Mouse (Mus musculus) intestine, postnatal 0 days (tissue): ENCODE results near the gene Arhgap44. TPM values are rescaled to one million over a fixed set of nuclear protein-coding genes. Genes with fewer than 3 reads are reported as not detected.

Source experiments
- ATAC-seq: fragments of 200-750 bp; cut with Nextera tagmentation; 2 replicates; pipeline ENCODE4 v1.8.0; 2017; ENCODE audit warnings: mild to moderate bottlenecking, moderate TSS enrichment, moderate library complexity
- H3K27ac ChIP-seq: fragments of 300-500 bp; sonication (generic); 2 replicates; pipeline ENCODE4 v1.5.1; 2014; ENCODE audit warnings: mild to moderate bottlenecking, low read depth, low read length, moderate library complexity
- H3K27me3 ChIP-seq: fragments of 300-500 bp; sonication (generic); replicated peaks from 2 replicates; pipeline ENCODE4 v1.6.1; 2014; ENCODE audit warnings: low read length, mixed read lengths; ENCODE audit not compliant: control insufficient read depth, insufficient read depth
- H3K36me3 ChIP-seq: fragments of 300-500 bp; sonication (generic); 2 replicates; pipeline ENCODE4 v1.6.1; 2014; ENCODE audit warnings: mild to moderate bottlenecking, moderate library complexity; ENCODE audit not compliant: control insufficient read depth, insufficient read depth
- H3K4me1 ChIP-seq: fragments of 300-500 bp; sonication (generic); replicated peaks from 2 replicates; pipeline ENCODE4 v1.6.1; 2014; ENCODE audit warnings: antibody characterized with exemption, low read length, mixed read lengths; ENCODE audit not compliant: control insufficient read depth, insufficient read depth
- H3K4me2 ChIP-seq: fragments of 300-500 bp; sonication (generic); replicated peaks from 2 replicates; pipeline ENCODE4 v1.6.1; 2014; ENCODE audit warnings: low read depth, mild to moderate bottlenecking, moderate library complexity
- H3K4me3 ChIP-seq: fragments of 300-500 bp; sonication (generic); 2 replicates; pipeline ENCODE4 v1.5.1; 2014; ENCODE audit warnings: low read depth, low read length
- H3K9ac ChIP-seq: fragments of 300-500 bp; sonication (generic); 2 replicates; pipeline ENCODE4 v1.6.1; 2014; ENCODE audit warnings: mild to moderate bottlenecking, low read depth, low read length
- H3K9me3 ChIP-seq: fragments of 300-500 bp; sonication (generic); 2 replicates; pipeline ENCODE4 v1.6.1; 2016; ENCODE audit warnings: mixed run types; ENCODE audit not compliant: control insufficient read depth
- CTCF ChIP-seq: sonication (generic); IDR thresholded peaks from 2 replicates; pipeline ENCODE4 v1.5.1; 2016; ENCODE audit warnings: low read depth, mild to moderate bottlenecking, control low read depth, antibody characterized with exemption, moderate library complexity
- WGBS: fragments of 180-500 bp; shearing (Covaris S2); extraction: QIAGEN DNeasy Blood & Tissue Kit; methylation state at CpG from one replicate; pipeline ENCODE4 v1.1.7; 2014; 5-methylcytosine and 5-hydroxymethylcytosine counted together
- polyA plus RNA-seq: library from polyadenylated mRNA; unstranded; fragments of >200 nt; fragmentation: Nextera tagmentation; extraction: Ambion mirVana; gene quantifications from 2 replicates; pipeline ENCODE4 v1.2.1, GENCODE M21; 2015

Arhgap44 gene
- polyA plus RNA-seq, 1 experiment from 2014 or later, result 11.1 TPM

GRCm38 (mm10) chr11:65039517-65040095 lies 123.2 kb downstream of the Arhgap44 start:
- no peak for TF ChIP-seq CTCF
- H3K9me3 ChIP-seq, result no peaks in the 10 kb centered on the region
- H3K4me2 ChIP-seq, result no peak overlapping the region
- WGBS, result 55% methylated on average over 12 of the region's 12 CpGs
- H3K27me3 ChIP-seq, result no peaks in the 10 kb centered on the region
- no peaks in the 10 kb centered on the region for H3K36me3 ChIP-seq
- H3K9ac ChIP-seq, result no peak overlapping the region
- H3K4me3 ChIP-seq, result no peak overlapping the region
- H3K4me1 ChIP-seq, result no peaks in the 10 kb centered on the region
- no peak overlapping the region for H3K27ac ChIP-seq
- ATAC-seq, result no peak

GRCm38 (mm10) chr11:65038996-65039395 lies 123.8 kb downstream of the Arhgap44 start:
- 45% methylated on average over 2 of the region's 2 CpGs for WGBS
- Histone ChIP-seq H3K27me3 (no peaks in the 10 kb centered on the region), H3K4me2 (no peak overlapping the region), H3K36me3 (no peaks in the 10 kb centered on the region), H3K9ac (no peak overlapping the region), H3K4me1 (no peaks in the 10 kb centered on the region), H3K27ac (no peak overlapping the region), H3K9me3 (no peaks in the 10 kb centered on the region), H3K4me3 (no peak overlapping the region)
- ATAC-seq, result no peak
- no peak for TF ChIP-seq CTCF

- Histone ChIP-seq H3K9me3 (no peaks in the 10 kb centered on the region), H3K4me2 (peak overlapping the region; percentile 44), H3K4me1 (no peaks in the 10 kb centered on the region), H3K9ac (no peak overlapping the region), H3K4me3 (0 out of 2 replicates have a peak overlapping the region, but pooled peaks have one; percentile 12), H3K27ac (peak overlapping the region; percentile 86), H3K36me3 (no peaks in the 10 kb centered on the region), H3K27me3 (no peaks in the 10 kb centered on the region)
- TF ChIP-seq CTCF, result no peak
- 51% methylated on average over 7 of the region's 7 CpGs for WGBS
- ATAC-seq, result peak; percentile 91
Measured at GRCm38 (mm10) chr11:65032221-65032620, 130.5 kb downstream of the Arhgap44 start.

- ATAC-seq, result no peak
- 37% methylated on average over 1 of the region's 1 CpGs for WGBS
Measured at GRCm38 (mm10) chr11:65030201-65030600, 132.6 kb downstream of the Arhgap44 start.

GRCm38 (mm10) chr11:65028049-65028448 lies 134.7 kb downstream of the Arhgap44 start:
- no peaks in the 10 kb centered on the region for H3K9me3 ChIP-seq
- WGBS, result 63% methylated on average over 5 of the region's 5 CpGs

More at GRCm38 (mm10) chr11:65030201-65030600, 132.6 kb downstream of the Arhgap44 start:
- no peak overlapping the region for H3K4me3 ChIP-seq
- TF ChIP-seq CTCF, result no peak
- H3K4me1 ChIP-seq, result no peaks in the 10 kb centered on the region
- no peak overlapping the region for H3K9ac ChIP-seq
- no peaks in the 10 kb centered on the region for H3K27me3 ChIP-seq
- no peaks in the 10 kb centered on the region for H3K36me3 ChIP-seq
- H3K27ac ChIP-seq, result no peak overlapping the region
- no peak overlapping the region for H3K4me2 ChIP-seq
- no peaks in the 10 kb centered on the region for H3K9me3 ChIP-seq

GRCm38 (mm10) chr11:65022771-65023170 lies 140.0 kb downstream of the Arhgap44 start:
- no peak for ATAC-seq
- Histone ChIP-seq H3K36me3 (peaks cover 7% of the 10 kb centered on the region; the same call in 1 of the 2 replicates), H3K4me3 (no peak overlapping the region), H3K9ac (no peak overlapping the region), H3K27me3 (no peaks in the 10 kb centered on the region), H3K27ac (no peak overlapping the region), H3K9me3 (no peaks in the 10 kb centered on the region), H3K4me2 (no peak overlapping the region), H3K4me1 (no peaks in the 10 kb centered on the region)
- no peak for TF ChIP-seq CTCF
- 92% methylated on average over 11 of the region's 11 CpGs for WGBS

More at GRCm38 (mm10) chr11:65028049-65028448, 134.7 kb downstream of the Arhgap44 start:
- H3K4me1 ChIP-seq, result no peaks in the 10 kb centered on the region
- no peak overlapping the region for H3K4me3 ChIP-seq
- H3K36me3 ChIP-seq, result no peaks in the 10 kb centered on the region
- no peak overlapping the region for H3K9ac ChIP-seq
- no peak overlapping the region for H3K4me2 ChIP-seq
- H3K27me3 ChIP-seq, result no peaks in the 10 kb centered on the region
- no peak for ATAC-seq
- no peak for TF ChIP-seq CTCF
- H3K27ac ChIP-seq, result no peak overlapping the region

GRCm38 (mm10) chr11:65020744-65021143 lies 142.0 kb downstream of the Arhgap44 start:
- Histone ChIP-seq H3K27me3 (no peaks in the 10 kb centered on the region), H3K27ac (no peak overlapping the region), H3K4me1 (no peaks in the 10 kb centered on the region), H3K4me3 (no peak overlapping the region), H3K36me3 (peaks cover 7% of the 10 kb centered on the region; the same call in 1 of the 2 replicates), H3K4me2 (no peak overlapping the region), H3K9ac (no peak overlapping the region), H3K9me3 (no peaks in the 10 kb centered on the region)
- ATAC-seq, result no peak
- 85% methylated on average over 4 of the region's 4 CpGs for WGBS
- TF ChIP-seq CTCF, result no peak
